Mouse (Mus musculus) 3T3-L1 (cell line): Measurements from ENCODE around the gene Gm8297.
"Not testable (repeated sequence)": the region's sequence is repeated elsewhere in the genome, so short reads cannot be mapped to it uniquely, and the experiment has no call there.

ENCODE experiments used
- DNase-seq: peaks from one replicate; pipeline ENCODE4 v3.0.0-alpha.2; 2015; ENCODE audit warnings: low read depth, low spot score

Gm8297 gene

GRCm38 (mm10) chr14:4983635-4984034, at the start of gene Gm8297:
Gm8297 (plus strand) TSS chr14:4983935.
- not testable (repeated sequence) for DNase-seq

GRCm38 (mm10) chr14:5015591-5015990, 31.9 kb downstream of the Gm8297 start, which contains the start of gene Gm3298:
Gm3298 (plus strand) TSS chr14:5015891.
- DNase-seq = not testable (repeated sequence)
